Mouse (Mus musculus): ENCODE results near the gene 5830411N06Rik. TPM values are rescaled to one million over a fixed set of nuclear protein-coding genes. Genes with fewer than 3 reads are reported as not detected.

5830411N06Rik gene
- 0.05 TPM in 1 of 2 replicates, not detected in the other for polyA plus RNA-seq (2015; fragmentation: Nextera tagmentation; extraction: Ambion mirVana)

DNA sequence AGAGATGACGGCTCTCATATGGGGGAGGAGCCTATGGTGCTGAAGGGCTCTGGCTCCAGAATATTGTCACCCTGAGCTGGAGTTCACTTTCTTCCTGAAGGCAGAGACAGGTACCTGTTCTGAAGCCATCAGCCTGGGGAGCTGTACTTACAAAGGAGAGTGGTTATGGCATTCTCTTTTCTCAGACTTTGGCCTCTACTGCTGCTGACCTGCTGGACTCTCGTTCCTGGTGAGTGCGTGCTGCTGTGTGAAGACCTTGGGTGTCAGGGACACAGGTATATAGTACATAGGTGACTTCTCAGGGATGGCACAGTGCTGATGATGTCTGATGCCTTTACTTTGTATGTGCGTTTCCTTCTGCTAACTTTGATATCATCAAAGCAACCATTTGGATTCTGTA is at the start of gene 5830411N06Rik:
Gene 5830411N06Rik, plus strand, starts transcription at position 69 of the 400 bp plus-strand sequence.
- no peak within 1 kb of the TSS for H3K4me3 ChIP-seq (ENCODE audit: low read depth, low read length)
- no peaks in the 10 kb centered on the region for H3K4me1 ChIP-seq (ENCODE audit: insufficient read depth, low read depth, low read length)
- H3K27me3 ChIP-seq (replicated peaks; ENCODE audit: insufficient read depth, low read length): no peaks in the 10 kb centered on the region
- no peaks in the 10 kb centered on the region for H3K36me3 ChIP-seq (ENCODE audit: insufficient read depth, low read length)
- no peak for DNase-seq (ENCODE audit: low spot score)
- no peaks in the 10 kb centered on the region for H3K9me3 ChIP-seq (ENCODE audit: low read length)
- ATAC-seq: no peak
- H3K27ac ChIP-seq (ENCODE audit: low read length): no peak within 1 kb of the TSS
- no peak for TF ChIP-seq CTCF (IDR thresholded peaks at IDR 0.05)
- no peak for TF ChIP-seq EP300 (IDR thresholded peaks at IDR 0.05)
- no peak within 1 kb of the TSS for H3K9ac ChIP-seq (replicated peaks; ENCODE audit: low read depth)
- 75% methylated on average over 4 of the region's 4 CpGs for WGBS
- H3K4me2 ChIP-seq (replicated peaks; ENCODE audit: low read depth, low read length): no peak within 1 kb of the TSS

DNA sequence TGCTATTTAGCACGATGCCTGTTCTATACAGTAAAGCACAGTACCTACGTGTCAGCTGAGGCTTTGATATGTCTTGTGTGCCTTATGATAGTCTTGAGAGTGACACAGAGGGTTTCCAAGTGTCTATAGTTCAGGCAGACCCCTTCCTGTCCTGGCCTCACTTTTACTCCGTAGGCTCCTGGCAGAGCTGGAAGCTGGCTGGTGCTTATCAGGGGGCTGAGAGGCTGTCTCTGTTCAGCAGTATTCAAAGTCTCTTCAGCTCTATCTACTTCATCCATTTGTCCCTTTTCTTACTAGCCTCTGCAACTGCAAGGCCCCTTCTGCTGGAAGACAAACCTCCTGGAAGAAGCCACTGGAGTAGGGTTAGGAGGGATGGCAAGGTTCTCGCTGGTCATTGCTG is 46.0 kb upstream of the 5830411N06Rik start:
- TF ChIP-seq EP300 (IDR thresholded peaks at IDR 0.05) (no peak), CTCF (IDR thresholded peaks at IDR 0.05) (no peak)
- ATAC-seq: no peak
- DNase-seq (ENCODE audit: low spot score): no peak
- H3K9ac ChIP-seq (replicated peaks; ENCODE audit: low read depth): no peak overlapping the region
- WGBS: 74% methylated on average over 4 of the region's 4 CpGs
- H3K4me2 ChIP-seq (replicated peaks; ENCODE audit: low read depth, low read length): no peak overlapping the region
- no peaks in the 10 kb centered on the region for H3K27me3 ChIP-seq (replicated peaks; ENCODE audit: insufficient read depth, low read length)
- no peak overlapping the region for H3K27ac ChIP-seq (ENCODE audit: low read length)
- H3K4me1 ChIP-seq (ENCODE audit: insufficient read depth, low read depth, low read length): no peaks in the 10 kb centered on the region
- no peak overlapping the region for H3K4me3 ChIP-seq (ENCODE audit: low read depth, low read length)
- H3K9me3 ChIP-seq (ENCODE audit: low read length): no peaks in the 10 kb centered on the region
- H3K36me3 ChIP-seq (ENCODE audit: insufficient read depth, low read length): no peaks in the 10 kb centered on the region

DNA sequence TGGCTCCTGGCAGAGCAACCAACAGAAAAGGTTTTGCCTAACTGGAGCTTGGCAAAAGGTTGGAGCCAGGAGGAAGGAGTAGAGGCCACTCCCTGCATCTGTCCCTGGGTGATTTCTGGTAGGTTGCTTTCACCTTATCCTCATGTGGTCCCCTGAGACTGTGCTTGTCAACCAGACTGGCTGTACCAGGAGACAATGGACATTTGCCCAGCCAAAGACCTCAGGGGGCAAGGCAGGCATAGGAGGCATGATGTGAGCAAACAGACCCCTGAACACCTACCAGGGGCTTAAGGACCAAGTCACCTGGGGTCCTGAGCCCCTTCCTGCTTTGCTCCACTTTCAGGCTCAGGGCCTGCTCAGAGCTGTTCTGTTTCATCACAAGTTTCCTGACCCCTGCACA is 41.2 kb upstream of the 5830411N06Rik start, which contains the start of gene Olfr524:
Gene Olfr524, minus strand, starts transcription at position 101 of the 400 bp plus-strand sequence.
- no peak within 1 kb of the TSS for H3K4me3 ChIP-seq (ENCODE audit: low read depth, low read length)
- no peaks in the 10 kb centered on the region for H3K4me1 ChIP-seq (ENCODE audit: insufficient read depth, low read depth, low read length)
- H3K27ac ChIP-seq (ENCODE audit: low read length): no peak within 1 kb of the TSS
- no peaks in the 10 kb centered on the region for H3K36me3 ChIP-seq (ENCODE audit: insufficient read depth, low read length)
- H3K9me3 ChIP-seq (ENCODE audit: low read length): no peaks in the 10 kb centered on the region
- no peak for TF ChIP-seq EP300 (IDR thresholded peaks at IDR 0.05)
- TF ChIP-seq CTCF (IDR thresholded peaks at IDR 0.05): no peak
- ATAC-seq (no peak), DNase-seq (ENCODE audit: low spot score) (no peak)
- no peaks in the 10 kb centered on the region for H3K27me3 ChIP-seq (replicated peaks; ENCODE audit: insufficient read depth, low read length)
- no peak within 1 kb of the TSS for H3K4me2 ChIP-seq (replicated peaks; ENCODE audit: low read depth, low read length)
- H3K9ac ChIP-seq (replicated peaks; ENCODE audit: low read depth): no peak within 1 kb of the TSS

DNA sequence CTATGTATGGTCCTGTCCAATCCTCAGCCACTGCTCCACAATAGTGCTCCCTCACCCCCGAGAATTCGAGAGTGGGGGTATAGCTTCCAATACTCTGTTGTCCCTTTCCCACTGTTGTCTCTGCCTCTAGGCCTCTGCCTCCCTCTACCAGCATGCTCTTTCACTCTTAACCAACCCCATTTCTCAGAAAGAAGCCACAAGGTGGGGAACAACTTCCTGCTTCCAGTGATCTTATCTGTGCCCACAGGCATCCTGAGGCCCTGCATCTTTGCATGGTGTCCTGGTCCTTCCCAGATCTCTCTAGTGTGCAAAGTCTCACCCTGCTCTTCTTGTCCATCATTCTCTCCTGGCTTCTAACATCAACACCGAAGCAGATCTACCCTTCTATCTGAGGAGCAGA is 40.2 kb upstream of the 5830411N06Rik start:
- Histone ChIP-seq H3K4me1 (ENCODE audit: insufficient read depth, low read depth, low read length) (no peaks in the 10 kb centered on the region), H3K4me2 (replicated peaks; ENCODE audit: low read depth, low read length) (no peak overlapping the region), H3K27me3 (replicated peaks; ENCODE audit: insufficient read depth, low read length) (no peaks in the 10 kb centered on the region), H3K9ac (replicated peaks; ENCODE audit: low read depth) (no peak overlapping the region), H3K4me3 (ENCODE audit: low read depth, low read length) (no peak overlapping the region), H3K36me3 (ENCODE audit: insufficient read depth, low read length) (no peaks in the 10 kb centered on the region), H3K9me3 (ENCODE audit: low read length) (no peaks in the 10 kb centered on the region), H3K27ac (ENCODE audit: low read length) (no peak overlapping the region)
- WGBS: 79% methylated on average over 3 of the region's 3 CpGs
- ATAC-seq: no peak
- no peak for DNase-seq (ENCODE audit: low spot score)
- no peak for TF ChIP-seq EP300 (IDR thresholded peaks at IDR 0.05)
- TF ChIP-seq CTCF (IDR thresholded peaks at IDR 0.05): no peak

DNA sequence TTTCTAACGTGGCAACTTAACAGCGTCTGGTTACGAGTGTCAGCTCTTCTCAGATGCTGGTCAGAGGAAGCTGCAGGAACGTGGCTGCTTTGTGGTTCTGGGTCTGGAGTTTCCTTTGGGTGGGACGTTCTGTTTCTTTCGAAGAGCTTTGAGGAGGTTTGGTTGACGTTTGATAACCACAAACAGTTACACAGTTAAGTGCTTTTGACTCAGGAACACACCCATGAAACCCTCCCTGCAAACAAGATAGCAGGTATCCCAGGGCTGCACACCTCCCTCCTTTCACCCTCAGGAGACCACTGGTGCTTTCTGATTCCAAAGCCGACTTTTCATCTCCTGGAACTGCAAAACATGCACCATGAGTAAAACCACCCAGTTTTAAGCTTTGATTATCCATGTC is 38.9 kb upstream of the 5830411N06Rik start:
- H3K9ac ChIP-seq (replicated peaks; ENCODE audit: low read depth): no peak overlapping the region
- DNase-seq (ENCODE audit: low spot score) (no peak), ATAC-seq (no peak)
- H3K4me2 ChIP-seq (replicated peaks; ENCODE audit: low read depth, low read length): no peak overlapping the region
- WGBS: 45% methylated on average over 8 of the region's 8 CpGs
- no peak for TF ChIP-seq CTCF (IDR thresholded peaks at IDR 0.05)
- no peak for TF ChIP-seq EP300 (IDR thresholded peaks at IDR 0.05)
- no peak overlapping the region for H3K4me3 ChIP-seq (ENCODE audit: low read depth, low read length)
- no peak overlapping the region for H3K27ac ChIP-seq (ENCODE audit: low read length)
- no peaks in the 10 kb centered on the region for H3K9me3 ChIP-seq (ENCODE audit: low read length)
- no peaks in the 10 kb centered on the region for H3K27me3 ChIP-seq (replicated peaks; ENCODE audit: insufficient read depth, low read length)
- no peaks in the 10 kb centered on the region for H3K4me1 ChIP-seq (ENCODE audit: insufficient read depth, low read depth, low read length)
- H3K36me3 ChIP-seq (ENCODE audit: insufficient read depth, low read length): no peaks in the 10 kb centered on the region

DNA sequence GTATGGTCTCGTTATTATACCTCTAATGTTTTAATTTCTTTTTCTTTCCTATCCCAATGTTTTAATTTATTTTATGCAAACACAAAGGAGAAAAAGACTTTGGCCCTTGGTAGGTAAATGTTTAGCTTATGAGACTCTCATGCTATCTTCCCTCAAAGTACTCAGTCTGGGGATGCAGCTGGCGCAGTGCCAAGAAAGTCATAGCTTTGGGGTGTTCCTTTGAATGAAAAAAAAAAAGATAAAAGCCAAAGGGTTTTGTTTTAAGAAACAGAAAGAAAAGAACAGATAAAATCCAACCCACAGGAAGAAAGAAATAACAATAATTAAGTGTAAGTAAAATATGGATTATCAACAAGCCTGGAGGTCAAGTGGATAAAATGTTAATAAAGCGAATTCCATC is 38.4 kb upstream of the 5830411N06Rik start:
- TF ChIP-seq CTCF (IDR thresholded peaks at IDR 0.05) (no peak), EP300 (IDR thresholded peaks at IDR 0.05) (no peak)
- no peak for ATAC-seq
- H3K27me3 ChIP-seq (replicated peaks; ENCODE audit: insufficient read depth, low read length): no peaks in the 10 kb centered on the region

DNA sequence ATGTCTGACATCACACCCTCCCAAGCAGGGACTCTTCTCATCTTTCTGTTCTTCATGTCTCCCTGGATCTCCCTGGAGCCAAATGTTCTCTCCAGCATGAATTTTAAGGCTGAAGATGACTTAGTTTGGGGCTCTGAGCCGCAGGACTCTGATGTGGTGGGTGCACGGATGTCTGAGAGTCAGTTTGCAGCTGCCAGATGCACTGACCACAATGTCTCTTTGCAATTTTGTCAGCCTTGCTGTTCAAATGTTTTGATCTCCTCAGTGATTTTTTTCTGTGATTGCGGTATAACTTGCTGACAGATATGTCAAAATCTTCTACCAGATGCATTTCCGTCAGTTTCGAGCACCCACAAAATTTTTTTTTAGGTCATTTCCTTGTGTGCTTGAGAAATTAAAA is 33.2 kb upstream of the 5830411N06Rik start:
- no peak for ATAC-seq
- Histone ChIP-seq H3K4me3 (ENCODE audit: low read depth, low read length) (no peak overlapping the region), H3K36me3 (ENCODE audit: insufficient read depth, low read length) (no peaks in the 10 kb centered on the region), H3K4me2 (replicated peaks; ENCODE audit: low read depth, low read length) (no peak overlapping the region), H3K27ac (ENCODE audit: low read length) (no peak overlapping the region), H3K4me1 (ENCODE audit: insufficient read depth, low read depth, low read length) (no peaks in the 10 kb centered on the region), H3K9me3 (ENCODE audit: low read length) (no peaks in the 10 kb centered on the region), H3K27me3 (replicated peaks; ENCODE audit: insufficient read depth, low read length) (no peaks in the 10 kb centered on the region), H3K9ac (replicated peaks; ENCODE audit: low read depth) (no peak overlapping the region)
- WGBS: 68% methylated on average over 5 of the region's 5 CpGs
- no peak for TF ChIP-seq EP300 (IDR thresholded peaks at IDR 0.05)
- DNase-seq (ENCODE audit: low spot score): no peak

More for the DNA sequence above, 38.4 kb upstream of the 5830411N06Rik start:
- Histone ChIP-seq H3K36me3 (ENCODE audit: insufficient read depth, low read length) (no peaks in the 10 kb centered on the region), H3K4me1 (ENCODE audit: insufficient read depth, low read depth, low read length) (no peaks in the 10 kb centered on the region), H3K4me2 (replicated peaks; ENCODE audit: low read depth, low read length) (no peak overlapping the region), H3K4me3 (ENCODE audit: low read depth, low read length) (no peak overlapping the region), H3K9me3 (ENCODE audit: low read length) (no peaks in the 10 kb centered on the region), H3K9ac (replicated peaks; ENCODE audit: low read depth) (no peak overlapping the region), H3K27ac (ENCODE audit: low read length) (no peak overlapping the region)
- WGBS: 42% methylated on average over 3 of the region's 3 CpGs
- no peak for DNase-seq (ENCODE audit: low spot score)
